In genomic region chr15:32398721-32399120, GRCm38 (mm10) we compare ENCODE assay signal across 34 mouse cellular contexts.
"Had no signal": no experiment of that assay in that cellular context is flagged by ENCODE, and none has a peak within 500 bp of the region (broad histone marks: within the 10 kb centered on the region; RNA-seq: fewer than 3 reads in every experiment).

No protein-coding gene starts in this region.

- H3K4me3 ChIP-seq: heart, embryonic 10.5 days; heart, embryonic 13.5 days; heart, embryonic 15.5 days; hindbrain, embryonic 10.5 days; hindbrain, embryonic 12.5 days; hindbrain, embryonic 13.5 days; hindbrain, embryonic 15.5 days; intestine, embryonic 15.5 days; kidney, embryonic 15.5 days; layer of hippocampus, adult 2 months had no signal

- H3K9me3 ChIP-seq: heart, embryonic 10.5 days; heart, embryonic 13.5 days; heart, embryonic 15.5 days; hindbrain, embryonic 10.5 days; hindbrain, embryonic 12.5 days; hindbrain, embryonic 13.5 days; hindbrain, embryonic 15.5 days; intestine, embryonic 15.5 days; kidney, embryonic 15.5 days had no signal

- H3K36me3 ChIP-seq: heart, embryonic 10.5 days; heart, embryonic 13.5 days; heart, embryonic 15.5 days; hindbrain, embryonic 10.5 days; hindbrain, embryonic 12.5 days; hindbrain, embryonic 13.5 days; hindbrain, embryonic 15.5 days; intestine, embryonic 15.5 days; kidney, embryonic 15.5 days had no signal

- H3K4me2 ChIP-seq: heart, embryonic 11.5 days; heart, embryonic 13.5 days; heart, embryonic 15.5 days; hindbrain, embryonic 12.5 days; hindbrain, embryonic 13.5 days; hindbrain, embryonic 14.5 days; hindbrain, embryonic 15.5 days; intestine, embryonic 15.5 days; kidney, embryonic 15.5 days had no signal

- H3K4me1 ChIP-seq: heart, embryonic 10.5 days; hindbrain, embryonic 12.5 days; hindbrain, embryonic 13.5 days; hindbrain, embryonic 15.5 days; intestine, embryonic 15.5 days had no signal

- H3K27ac ChIP-seq: heart, embryonic 10.5 days; heart, embryonic 13.5 days; heart, embryonic 15.5 days; hindbrain, embryonic 10.5 days; hindbrain, embryonic 12.5 days; hindbrain, embryonic 13.5 days; hindbrain, embryonic 14.5 days; hindbrain, embryonic 15.5 days; hindbrain, postnatal 0 days; intestine, embryonic 15.5 days; kidney, embryonic 15.5 days; kidney, postnatal 0 days; layer of hippocampus, adult 2 months had no signal

- H3K27me3 ChIP-seq: heart, embryonic 13.5 days; heart, embryonic 15.5 days; hindbrain, embryonic 12.5 days; hindbrain, embryonic 13.5 days; hindbrain, embryonic 15.5 days; intestine, embryonic 15.5 days; kidney, embryonic 15.5 days had no signal

- DNase-seq: heart, postnatal 10 days; heart, postnatal 14 days; heart, postnatal 36 days; heart, postnatal 4 days; kidney, adult 11 months; kidney, adult 18-20 months; kidney, adult 2 months; kidney, adult 8-10 months; kidney, adult 9 months; kidney, postnatal 10 days; kidney, postnatal 14 days; kidney, postnatal 25 days; kidney, postnatal 36 days; kidney, postnatal 4 days; layer of hippocampus, adult 9-11 months; layer of hippocampus, postnatal 36 days had no signal

- H3K9ac ChIP-seq: heart, embryonic 13.5 days; heart, embryonic 15.5 days; hindbrain, embryonic 12.5 days; hindbrain, embryonic 13.5 days; hindbrain, embryonic 14.5 days; hindbrain, embryonic 15.5 days; intestine, embryonic 15.5 days; kidney, embryonic 15.5 days had no signal

- ATAC-seq: hindbrain, embryonic 16.5 days; hindbrain, postnatal 0 days; inflammation-experienced regulatory T-cells, adult 6 months; intestine, embryonic 15.5 days; intestine, embryonic 16.5 days; intestine, postnatal 0 days had no signal
